Mouse (Mus musculus) frontal cortex, postnatal 36 days (tissue): ENCODE data around the gene Pear1.

Experiments
- DNase-seq, 2 experiments: peaks; one replicate each; pipeline ENCODE4 v3.0.0; 2022; ENCODE audit warnings: low spot score in 2 of 2

Gene Pear1

DNA sequence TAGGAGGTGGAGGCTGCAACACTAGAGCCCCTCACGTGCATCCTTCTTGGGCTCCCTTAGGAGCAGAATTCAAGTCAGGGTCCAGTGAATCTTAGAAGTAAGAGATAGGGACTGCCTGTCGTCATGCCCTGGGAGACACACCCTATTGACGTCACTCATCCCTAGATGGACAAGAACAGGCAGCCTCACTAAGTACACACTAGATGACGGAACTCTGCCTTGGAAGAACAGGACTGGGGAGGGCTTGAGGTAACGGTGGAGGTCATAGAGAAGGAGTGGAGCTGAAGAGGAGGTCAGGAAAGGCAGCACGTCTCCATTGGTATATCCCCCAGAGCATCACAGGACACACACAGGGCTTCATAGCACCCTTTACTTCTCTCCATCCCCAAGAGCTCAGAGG, 95.4 kb downstream of the Pear1 start:
- no peak for DNase-seq

DNA sequence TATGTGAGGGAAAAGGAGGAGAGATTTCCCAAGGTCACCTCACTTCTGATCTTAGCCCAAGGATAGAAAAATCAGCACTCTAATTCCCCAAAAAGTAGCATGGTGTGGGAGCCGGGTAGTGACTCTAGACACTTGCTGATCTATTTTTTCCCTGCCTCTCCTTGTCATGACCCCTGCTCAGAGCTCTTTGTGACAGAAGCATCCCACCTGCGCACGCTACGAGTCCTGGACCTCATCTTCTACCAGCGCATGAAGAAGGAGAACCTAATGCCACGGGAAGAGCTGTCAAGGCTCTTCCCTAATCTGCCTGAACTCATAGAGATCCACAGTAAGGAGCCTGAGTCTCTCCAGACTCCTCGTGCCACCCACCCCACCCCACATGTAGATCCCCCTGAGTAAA, 97.9 kb downstream of the Pear1 start:
- DNase-seq: no peak

DNA sequence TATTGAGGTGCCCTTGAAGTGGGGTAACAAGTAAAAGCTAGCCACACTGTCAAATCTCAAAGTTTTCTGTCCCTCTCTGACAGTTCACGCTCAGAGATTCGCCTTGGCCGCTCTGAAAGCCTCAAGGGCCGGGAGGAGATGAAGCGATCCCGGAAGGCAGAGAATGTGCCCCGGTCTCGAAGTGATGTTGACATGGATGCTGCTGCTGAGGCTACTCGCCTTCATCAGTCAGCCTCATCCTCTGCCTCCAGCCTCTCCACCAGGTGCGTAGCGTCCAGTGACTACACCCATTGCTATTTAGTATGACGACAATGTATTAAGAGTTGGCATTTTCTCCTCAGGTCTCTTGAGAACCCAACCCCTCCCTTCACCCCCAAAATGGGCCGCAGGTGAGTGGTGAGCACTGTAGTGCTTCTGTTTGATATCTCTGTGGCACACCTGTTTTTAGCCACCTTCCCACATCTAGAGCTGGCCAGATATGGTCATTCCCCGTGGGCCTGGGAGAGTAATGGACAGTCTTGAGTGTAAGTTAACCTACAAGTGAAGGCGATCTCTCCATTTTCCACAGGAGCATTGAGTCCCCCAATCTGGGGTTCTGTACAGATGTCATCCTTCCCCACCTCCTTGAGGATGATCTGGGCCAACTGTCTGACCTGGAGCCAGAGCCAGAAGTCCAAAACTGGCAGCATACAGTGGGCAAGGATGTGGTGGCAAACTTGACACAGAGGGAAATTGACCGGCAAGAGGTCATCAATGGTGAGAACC, 98.5 kb downstream of the Pear1 start:
- DNase-seq: no peak

DNA sequence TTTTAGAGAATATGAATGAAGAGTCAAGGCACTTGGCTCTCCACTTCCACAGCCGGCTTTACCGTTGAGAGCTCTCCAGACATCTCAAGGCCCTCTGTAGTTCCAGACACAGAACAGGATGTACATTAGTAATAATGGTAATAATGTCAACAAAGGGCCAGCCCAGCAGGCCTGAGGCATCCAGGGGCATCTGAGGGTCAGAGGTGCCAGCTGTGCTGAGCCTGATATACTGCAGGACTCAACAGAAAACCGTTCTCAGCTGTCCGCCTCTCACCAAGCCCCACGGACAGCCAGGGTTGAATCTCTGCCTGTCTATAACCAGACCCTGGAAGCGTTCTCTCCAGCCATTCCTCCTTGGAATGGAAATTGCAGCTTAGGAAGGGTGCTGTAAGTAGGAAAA, 99.5 kb downstream of the Pear1 start:
- DNase-seq: no peak

DNA sequence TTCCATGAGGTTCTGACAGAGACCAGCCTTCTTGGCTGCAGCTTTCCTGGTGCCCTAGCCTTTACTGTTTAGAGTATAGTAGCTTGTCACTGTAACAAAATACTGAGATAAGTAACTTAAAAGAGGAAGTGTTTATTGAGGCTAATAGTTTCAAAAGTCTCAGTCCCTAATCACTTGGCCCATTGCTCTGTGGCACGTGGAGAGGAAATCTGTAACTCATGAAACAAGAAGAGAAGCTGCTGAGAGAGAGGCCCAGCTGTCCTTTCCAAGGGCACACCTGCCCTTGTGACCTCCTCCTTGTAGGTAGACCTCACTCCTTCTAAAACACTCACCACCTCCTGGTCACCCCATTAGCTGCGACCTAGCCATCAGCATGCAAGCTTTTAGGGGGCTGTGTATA, 105.6 kb downstream of the Pear1 start:
- no peak for DNase-seq
